Mouse (Mus musculus) stomach, embryonic 16.5 days (tissue): ENCODE measurements around the gene Kcnk7. TPM values are rescaled to one million over a fixed set of nuclear protein-coding genes. Genes with fewer than 3 reads are reported as not detected.

Experiments
- ATAC-seq: fragments of 200-750 bp; cut with Nextera tagmentation; 2 replicates; pipeline ENCODE4 v1.8.0; 2017; ENCODE audit warnings: moderate number of reproducible peaks, moderate TSS enrichment; ENCODE audit not compliant: insufficient read depth, low FRiP score
- H3K27ac ChIP-seq: fragments of 300-500 bp; sonication (generic); 2 replicates; pipeline ENCODE4 v1.5.1; 2014; ENCODE audit warnings: low read length
- H3K27me3 ChIP-seq: fragments of 300-500 bp; sonication (generic); 2 replicates; pipeline ENCODE4 v1.6.1; 2014; ENCODE audit warnings: low read length, control low read depth, mixed read lengths; ENCODE audit not compliant: control insufficient read depth, insufficient read depth
- H3K36me3 ChIP-seq: fragments of 300-500 bp; sonication (generic); 2 replicates; pipeline ENCODE4 v1.6.1; 2014; ENCODE audit warnings: low read length; ENCODE audit not compliant: control insufficient read depth, insufficient read depth
- H3K4me1 ChIP-seq: fragments of 300-500 bp; sonication (generic); 2 replicates; pipeline ENCODE4 v1.6.1; 2014; ENCODE audit warnings: low read length, control low read depth, mixed read lengths; ENCODE audit not compliant: control insufficient read depth, insufficient read depth
- H3K4me2 ChIP-seq: fragments of 300-500 bp; sonication (generic); 2 replicates; pipeline ENCODE4 v1.6.1; 2014; ENCODE audit warnings: low read depth, low read length, mixed read lengths
- H3K4me3 ChIP-seq: fragments of 300-500 bp; sonication (generic); replicated peaks from 2 replicates; pipeline ENCODE4 v1.5.1; 2014; ENCODE audit warnings: mild to moderate bottlenecking, low read length
- H3K9ac ChIP-seq: fragments of 300-500 bp; sonication (generic); 2 replicates; pipeline ENCODE4 v1.6.1; 2014; ENCODE audit warnings: low read length
- H3K9me3 ChIP-seq: fragments of 300-500 bp; sonication (generic); replicated peaks from 2 replicates; pipeline ENCODE4 v1.6.1; 2016; ENCODE audit warnings: low read length, control low read depth; ENCODE audit not compliant: control insufficient read depth
- WGBS: fragments of 180-500 bp; shearing (Covaris S2); extraction: QIAGEN DNeasy Blood & Tissue Kit; methylation state at CpG from one replicate; pipeline ENCODE4 v1.1.7; 2014; 5-methylcytosine and 5-hydroxymethylcytosine counted together
- microRNA-seq: library from miRNA; unstranded; fragments of <30 nt; microRNA quantifications from one replicate; pipeline ENCODE4, GENCODE M21; 2016
- polyA plus RNA-seq: library from polyadenylated mRNA; unstranded; fragments of >200 nt; fragmentation: Nextera tagmentation; extraction: Ambion mirVana; gene quantifications from 2 replicates; pipeline ENCODE4 v1.2.1, GENCODE M21; 2015

Gene Kcnk7
- polyA plus RNA-seq, 1 experiment from 2014 or later, result 2.2 TPM

DNA sequence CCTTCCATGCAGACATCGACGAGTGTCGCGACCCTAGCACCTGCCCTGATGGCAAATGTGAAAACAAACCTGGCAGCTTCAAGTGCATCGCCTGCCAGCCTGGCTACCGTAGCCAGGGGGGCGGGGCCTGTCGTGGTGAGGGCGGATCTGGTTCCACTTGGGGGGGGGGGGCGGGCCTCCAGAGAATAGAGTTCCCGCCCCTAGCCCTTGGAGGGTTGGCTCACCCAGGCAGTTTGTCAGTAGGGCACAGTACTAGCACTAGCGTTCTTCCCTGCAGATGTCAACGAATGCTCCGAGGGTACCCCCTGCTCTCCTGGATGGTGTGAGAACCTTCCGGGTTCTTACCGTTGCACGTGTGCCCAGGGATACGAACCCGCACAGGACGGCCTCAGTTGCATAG lies 47.6 kb downstream of the Kcnk7 start:
- Histone ChIP-seq H3K36me3 (peaks cover 5% of the 10 kb centered on the region; the same call in 1 of the 2 replicates), H3K4me3 (no peak overlapping the region), H3K9me3 (no peaks in the 10 kb centered on the region), H3K4me1 (peaks cover 4% of the 10 kb centered on the region; the same call in 1 of the 2 replicates), H3K27ac (no peak overlapping the region), H3K27me3 (peaks cover 6% of the 10 kb centered on the region), H3K9ac (peak overlapping the region; percentile 13; the same call in 1 of the 2 replicates), H3K4me2 (peak overlapping the region; percentile 4; the same call in 1 of the 2 replicates)
- ATAC-seq, result no peak
- 19% methylated on average over 20 of the region's 20 CpGs for WGBS

DNA sequence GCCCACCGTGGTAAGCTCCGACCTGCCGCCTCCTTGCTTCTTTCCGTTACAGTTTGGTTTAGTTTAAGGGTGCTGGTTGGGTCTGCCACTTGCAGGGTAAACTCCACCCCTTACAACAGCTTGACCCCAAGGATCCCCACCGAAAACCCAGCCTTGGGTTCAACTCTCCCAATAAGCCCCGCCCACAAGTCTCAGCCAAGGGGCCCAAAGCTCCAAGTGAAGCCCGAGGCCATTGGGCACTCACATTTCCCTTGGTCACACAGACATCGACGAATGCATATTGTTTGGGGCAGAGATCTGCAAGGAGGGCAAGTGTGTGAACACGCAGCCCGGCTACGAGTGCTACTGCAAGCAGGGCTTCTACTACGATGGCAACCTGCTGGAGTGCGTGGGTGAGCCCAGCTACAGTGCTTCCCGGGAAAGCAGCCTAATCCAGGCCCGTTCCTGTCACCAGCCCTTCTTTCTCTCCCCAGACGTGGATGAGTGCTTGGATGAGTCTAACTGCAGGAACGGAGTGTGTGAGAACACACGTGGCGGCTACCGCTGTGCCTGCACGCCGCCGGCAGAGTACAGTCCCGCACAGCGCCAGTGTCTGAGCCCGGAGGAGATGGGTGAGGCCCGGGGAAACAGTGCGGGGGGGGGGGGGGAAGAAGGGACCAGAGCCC lies 52.3 kb downstream of the Kcnk7 start:
- Histone ChIP-seq H3K4me3 (no peak overlapping the region; the same call in 1 of the 2 replicates), H3K27me3 (no peaks in the 10 kb centered on the region), H3K4me2 (peak overlapping the region; percentile 23; the same call in 1 of the 2 replicates), H3K9me3 (no peaks in the 10 kb centered on the region), H3K4me1 (peaks cover 7% of the 10 kb centered on the region; the same call in 1 of the 2 replicates), H3K9ac (0 out of 2 replicates have a peak overlapping the region, but pooled peaks have one; percentile 49), H3K27ac (no peak overlapping the region), H3K36me3 (peaks cover 30% of the 10 kb centered on the region)
- 22% methylated on average over 29 of the region's 29 CpGs for whole genome bisulfite sequencing
- peak; percentile 5; the same call in 1 of the 2 replicates for ATAC-seq

Small RNA genes within 50 kb of the gene (microRNA-seq; reads per million reads assigned to microRNA genes)
- gene Mir6987, result not detected

Other genes with a start within 250 kb of the Kcnk7 start
- gene Ccdc85b, start 246.5 kb upstream of the Kcnk7 start, polyA plus RNA-seq, result 4.7 and 5.7 TPM in 2 replicates
- 98.3 and 102 TPM in 2 replicates for gene Fibp, start 243.8 kb upstream of the Kcnk7 start, polyA plus RNA-seq
- 1.6 and 2.2 TPM in 2 replicates for gene Ctsw, start 235.9 kb upstream of the Kcnk7 start, polyA plus RNA-seq
- gene Efemp2, start 230.4 kb upstream of the Kcnk7 start, polyA plus RNA-seq, result 156 and 167 TPM in 2 replicates
- 36.5 and 37.6 TPM in 2 replicates for gene Mus81, start 216.0 kb upstream of the Kcnk7 start, polyA plus RNA-seq
- gene Cfl1, start 213.9 kb upstream of the Kcnk7 start, polyA plus RNA-seq, result 2,233 and 2,288 TPM in 2 replicates
- gene 1700020D05Rik, start 200.6 kb upstream of the Kcnk7 start, polyA plus RNA-seq, result 0.13 TPM in 1 of 2 replicates, not detected in the other
- 9.5 and 10.8 TPM in 2 replicates for gene Snx32, start 193.8 kb upstream of the Kcnk7 start, polyA plus RNA-seq
- 21.5 and 29.5 TPM in 2 replicates for gene Ovol1, start 143.7 kb upstream of the Kcnk7 start, polyA plus RNA-seq
- 7.4 and 7.8 TPM in 2 replicates for gene Ap5b1, start 136.3 kb upstream of the Kcnk7 start, polyA plus RNA-seq
- gene Rnaseh2c, start 102.5 kb upstream of the Kcnk7 start, polyA plus RNA-seq, result 109 and 125 TPM in 2 replicates
- 43.3 and 45.2 TPM in 2 replicates for gene Kat5, start 94.1 kb upstream of the Kcnk7 start, polyA plus RNA-seq
- 47.9 and 50.3 TPM in 2 replicates for gene Rela, start 66.9 kb upstream of the Kcnk7 start, polyA plus RNA-seq
- gene Sipa1, start 40.7 kb upstream of the Kcnk7 start, polyA plus RNA-seq, result 17.3 and 18.1 TPM in 2 replicates
- gene Map3k11, start 15.6 kb upstream of the Kcnk7 start, polyA plus RNA-seq, result 20.0 and 20.2 TPM in 2 replicates
- 17.2 and 17.4 TPM in 2 replicates for gene Pcnx3, start 15.5 kb upstream of the Kcnk7 start, polyA plus RNA-seq
- gene Ehbp1l1, start 21.9 kb downstream of the Kcnk7 start, polyA plus RNA-seq, result 51.2 and 63.2 TPM in 2 replicates
- gene Fam89b, start 25.3 kb downstream of the Kcnk7 start, polyA plus RNA-seq, result 64.6 and 66.5 TPM in 2 replicates
- gene Ltbp3, start 36.5 kb downstream of the Kcnk7 start, polyA plus RNA-seq, result 22.8 and 24.6 TPM in 2 replicates
- gene Scyl1, start 67.1 kb downstream of the Kcnk7 start, polyA plus RNA-seq, result 66.3 and 67.8 TPM in 2 replicates
- 27.4 and 29.5 TPM in 2 replicates for gene Frmd8, start 170.9 kb downstream of the Kcnk7 start, polyA plus RNA-seq
- gene Slc25a45, start 173.4 kb downstream of the Kcnk7 start, polyA plus RNA-seq, result 5.1 and 5.5 TPM in 2 replicates
- 1.7 and 1.8 TPM in 2 replicates for gene Tigd3, start 189.8 kb downstream of the Kcnk7 start, polyA plus RNA-seq
- gene Dpf2, start 208.6 kb downstream of the Kcnk7 start, polyA plus RNA-seq, result 117 and 127 TPM in 2 replicates
- gene Cdc42ep2, start 220.4 kb downstream of the Kcnk7 start, polyA plus RNA-seq, result 13.4 and 13.9 TPM in 2 replicates